Mouse (Mus musculus) natural killer cell, adult 2 months (primary cell): ENCODE measurements around the gene Gm10277.

Source experiments
- DNase-seq, 2 experiments: peaks; one replicate each; pipeline ENCODE4 v3.0.0; 2022; ENCODE audit warnings: low spot score in 2 of 2

Gm10277 gene

GRCm38 (mm10) chr11:77800491-77800868, 12.9 kb upstream of the Gm10277 start:
- no peak for DNase-seq

DNA sequence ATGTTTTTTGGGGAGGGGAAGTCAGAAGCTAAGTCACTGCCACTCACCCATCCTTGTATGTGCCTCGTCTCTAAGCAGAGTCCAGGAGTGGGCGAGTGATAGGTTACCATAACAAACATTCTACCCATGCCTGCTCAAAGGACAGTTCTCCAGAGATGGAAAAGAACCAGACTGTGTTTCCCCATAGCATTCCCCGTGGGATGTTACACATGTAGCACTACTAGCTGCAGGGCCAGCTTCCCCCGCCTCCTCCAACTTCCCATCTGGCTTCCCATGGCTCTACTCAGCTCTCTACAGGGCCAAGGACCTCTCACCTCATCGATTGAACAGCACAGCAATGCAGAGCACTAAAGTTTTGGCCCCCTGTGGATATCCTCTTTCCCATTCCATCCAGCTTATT, 7.7 kb upstream of the Gm10277 start:
- DNase-seq = no peak

DNA sequence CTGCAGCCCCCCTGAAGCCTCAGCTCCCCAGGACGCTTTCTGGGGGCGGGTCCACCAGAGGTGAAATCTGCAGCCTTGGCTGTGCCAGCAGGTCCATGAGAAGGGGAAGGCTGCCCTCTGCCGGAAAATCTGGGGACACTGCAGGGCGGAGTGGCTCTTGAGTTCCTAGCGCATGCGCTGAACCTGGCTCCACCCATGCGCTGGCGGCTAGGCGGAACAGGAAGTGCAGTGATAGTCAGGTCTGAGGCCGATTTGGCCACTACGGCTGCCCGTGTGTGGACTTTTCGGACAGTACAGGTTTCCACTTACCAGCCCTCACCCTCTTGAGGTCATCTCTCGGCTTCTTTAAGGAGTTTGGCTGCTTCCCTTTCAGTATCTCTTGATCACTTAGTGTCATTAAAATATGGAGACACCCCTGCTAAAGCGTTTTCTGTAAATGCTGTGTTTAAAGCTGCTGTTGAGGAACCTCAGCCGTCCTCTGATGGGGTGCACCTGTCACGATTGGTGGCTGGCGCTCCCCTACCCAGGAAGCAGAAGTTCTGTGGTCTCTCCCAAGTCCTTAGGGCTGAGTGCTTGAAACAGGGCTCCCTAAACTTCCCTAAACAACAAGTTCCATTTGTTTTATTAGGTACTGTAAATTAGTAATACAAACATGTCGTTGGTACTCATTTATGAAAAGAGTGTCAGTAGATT, 5.8 kb upstream of the Gm10277 start:
- peak; percentile 98 for DNase-seq

GRCm38 (mm10) chr11:77792566-77792909, 5.0 kb upstream of the Gm10277 start:
- DNase-seq = no peak

DNA sequence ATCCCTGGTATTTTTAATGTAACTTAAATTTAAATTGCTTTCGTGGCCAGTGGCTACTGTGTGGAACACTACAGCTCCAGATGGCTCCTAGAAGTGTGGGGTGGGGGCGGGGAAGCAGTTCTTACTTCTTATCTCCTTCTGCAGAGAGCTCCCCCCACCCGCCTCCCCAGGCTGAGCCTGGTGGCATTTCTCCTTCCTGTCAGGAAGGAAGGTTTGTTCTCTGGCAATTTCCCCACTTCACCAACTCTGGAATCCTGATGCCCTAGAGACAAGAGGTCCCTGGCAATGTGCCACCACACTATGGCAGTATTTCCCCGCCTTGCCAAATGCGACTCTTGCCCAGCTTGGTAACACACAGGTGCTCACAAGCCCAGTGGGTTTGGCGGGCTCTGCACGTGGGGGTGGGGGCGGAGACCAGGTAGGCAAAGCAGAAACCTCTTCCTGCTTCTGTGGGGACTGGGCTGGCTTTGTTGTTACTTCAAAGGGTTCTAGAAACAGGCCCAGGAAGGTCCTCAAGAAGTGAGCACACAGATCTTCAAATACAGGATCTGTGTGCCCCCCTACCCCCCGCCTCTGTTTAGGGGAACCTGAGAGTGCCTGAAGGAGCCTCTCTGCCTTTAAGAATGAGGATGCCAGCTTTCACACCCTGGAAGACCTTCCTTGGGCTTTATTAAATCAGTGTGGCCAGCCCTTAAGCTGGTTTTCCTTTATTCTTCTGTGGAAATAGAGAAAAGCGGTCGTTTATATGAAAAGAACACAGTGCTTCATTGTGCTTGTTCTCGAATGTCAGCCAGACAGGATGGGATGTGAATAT, 4.4 kb upstream of the Gm10277 start:
- DNase-seq = peak in 1 of 2 experiments; percentile 54

- DNase-seq = no peak
Observed at GRCm38 (mm10) chr11:77791241-77791727, 3.7 kb upstream of the Gm10277 start.

GRCm38 (mm10) chr11:77790286-77790685, 2.7 kb upstream of the Gm10277 start:
- no peak for DNase-seq

DNA sequence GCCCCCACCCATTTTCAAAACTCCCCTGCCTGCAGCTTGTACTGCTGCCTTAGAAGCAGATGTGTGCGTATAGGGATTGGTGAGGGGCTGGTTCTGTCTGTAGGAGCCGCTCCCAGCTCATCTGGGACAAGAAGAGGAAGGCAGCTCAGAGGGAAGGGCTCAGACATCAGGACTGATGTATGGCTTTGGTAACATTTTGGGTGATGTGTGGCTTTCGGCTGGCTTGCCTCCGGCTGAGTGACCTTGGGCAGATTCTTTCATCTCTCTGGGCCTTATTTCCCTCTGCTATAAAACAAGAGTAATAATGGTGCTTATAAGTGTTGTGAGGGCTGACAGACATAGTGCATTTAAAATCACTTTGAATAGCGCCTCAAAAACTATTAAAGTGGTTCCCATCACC, 2.0 kb upstream of the Gm10277 start:
- DNase-seq = no peak

DNA sequence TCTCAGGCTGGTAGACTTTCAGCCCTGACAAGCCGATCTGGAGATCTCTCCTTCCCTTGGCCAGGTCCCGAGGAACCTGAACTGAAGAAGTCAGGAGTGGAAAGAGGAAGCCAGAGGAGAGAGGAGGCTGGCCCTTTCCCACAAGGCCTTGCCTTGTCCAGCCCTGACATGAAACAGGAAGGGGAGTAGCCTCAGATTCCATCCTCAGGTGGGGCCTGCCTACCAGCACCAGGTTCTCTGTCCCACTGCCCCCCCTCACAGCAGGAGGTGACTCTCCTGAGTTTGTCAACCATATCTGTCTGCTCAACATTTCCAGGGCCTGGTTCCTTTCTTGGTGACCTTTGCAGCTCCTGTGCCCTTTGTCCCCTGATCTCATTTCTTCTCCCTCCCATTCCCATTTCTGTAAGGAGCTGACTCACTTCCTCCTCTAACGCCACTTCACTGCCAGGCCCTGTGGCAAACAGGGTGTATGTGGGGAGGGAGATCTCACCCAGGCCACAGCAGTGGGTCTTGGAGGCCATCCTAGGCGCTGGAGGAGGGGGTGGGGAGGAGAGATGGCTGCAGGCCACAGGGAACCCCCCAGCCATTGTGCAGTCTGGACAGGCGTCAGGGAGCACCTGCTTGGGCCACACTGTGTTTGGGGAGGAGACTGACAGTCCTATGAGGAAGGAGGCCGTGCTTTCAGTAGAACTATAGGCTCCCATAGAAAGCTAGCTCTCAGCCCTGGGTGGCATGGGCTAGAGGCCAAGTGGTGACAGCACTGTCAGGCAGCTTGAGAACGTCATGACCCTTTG, 1.6 kb downstream of the Gm10277 start:
- DNase-seq = no peak

- DNase-seq = no peak
Observed at GRCm38 (mm10) chr11:77785396-77785767, 2.2 kb downstream of the Gm10277 start.

GRCm38 (mm10) chr11:77784894-77785293, 2.7 kb downstream of the Gm10277 start:
- DNase-seq = no peak

GRCm38 (mm10) chr11:77783747-77784646, 3.5 kb downstream of the Gm10277 start:
- peak in 1 of 2 experiments; percentile 28 for DNase-seq

GRCm38 (mm10) chr11:77783211-77783746, 4.3 kb downstream of the Gm10277 start:
- no peak for DNase-seq

- DNase-seq = no peak
Observed at GRCm38 (mm10) chr11:77782104-77782815, 5.3 kb downstream of the Gm10277 start.

DNA sequence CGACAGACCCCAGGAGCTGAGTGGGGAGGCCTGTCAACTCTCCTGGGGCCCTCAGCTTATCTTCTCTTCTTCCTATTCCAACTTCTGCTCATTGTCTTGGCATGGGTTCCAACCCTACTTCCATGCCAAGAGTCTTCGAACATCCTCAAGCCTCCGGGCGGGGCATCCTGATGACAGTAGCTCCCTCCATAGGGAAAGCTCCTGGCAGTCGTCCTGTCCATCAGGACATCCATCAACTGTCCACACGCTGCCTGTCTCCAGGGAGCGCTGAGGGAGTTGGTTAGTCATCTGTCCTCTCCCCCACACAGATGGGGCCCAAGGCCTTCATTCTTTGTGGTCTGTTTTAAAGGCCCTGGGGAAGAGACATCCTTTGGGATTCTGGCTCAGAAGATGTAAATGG, 6.5 kb downstream of the Gm10277 start:
- no peak for DNase-seq

GRCm38 (mm10) chr11:77779240-77779639, 8.3 kb downstream of the Gm10277 start:
- DNase-seq = no peak

GRCm38 (mm10) chr11:77777937-77778336, 9.6 kb downstream of the Gm10277 start:
- DNase-seq = no peak

DNA sequence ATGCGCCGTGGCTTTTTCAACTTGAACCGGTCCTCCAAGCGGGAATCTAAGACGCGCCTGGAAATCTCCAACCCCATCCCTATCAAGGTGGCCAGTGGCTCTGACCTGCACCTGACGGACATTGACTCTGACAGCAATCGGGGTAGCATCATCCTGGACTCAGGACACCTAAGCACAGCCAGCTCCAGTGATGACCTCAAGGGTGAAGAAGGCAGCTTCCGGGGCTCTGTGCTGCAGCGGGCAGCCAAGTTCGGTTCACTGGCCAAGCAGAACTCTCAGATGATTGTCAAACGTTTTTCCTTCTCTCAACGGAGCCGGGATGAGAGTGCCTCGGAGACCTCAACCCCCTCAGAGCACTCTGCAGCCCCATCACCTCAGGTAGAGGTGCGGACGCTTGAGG, 10.1 kb downstream of the Gm10277 start:
- DNase-seq = no peak

GRCm38 (mm10) chr11:77775701-77776400, 11.7 kb downstream of the Gm10277 start:
- DNase-seq = no peak
